Mouse (Mus musculus) CD8-positive naive resting alpha-beta T cell, adult 2 months (primary cell): ENCODE data around the gene Rnf26.
A peak's percentile ranks its signal among the peaks of the same experiment; 100 is the strongest.

Source experiments
- DNase-seq, 2 experiments: peaks; one replicate each; pipeline ENCODE4 v3.0.0; 2022; ENCODE audit warnings: low read depth in 2 of 2, low spot score in 2 of 2

Rnf26 gene

DNA sequence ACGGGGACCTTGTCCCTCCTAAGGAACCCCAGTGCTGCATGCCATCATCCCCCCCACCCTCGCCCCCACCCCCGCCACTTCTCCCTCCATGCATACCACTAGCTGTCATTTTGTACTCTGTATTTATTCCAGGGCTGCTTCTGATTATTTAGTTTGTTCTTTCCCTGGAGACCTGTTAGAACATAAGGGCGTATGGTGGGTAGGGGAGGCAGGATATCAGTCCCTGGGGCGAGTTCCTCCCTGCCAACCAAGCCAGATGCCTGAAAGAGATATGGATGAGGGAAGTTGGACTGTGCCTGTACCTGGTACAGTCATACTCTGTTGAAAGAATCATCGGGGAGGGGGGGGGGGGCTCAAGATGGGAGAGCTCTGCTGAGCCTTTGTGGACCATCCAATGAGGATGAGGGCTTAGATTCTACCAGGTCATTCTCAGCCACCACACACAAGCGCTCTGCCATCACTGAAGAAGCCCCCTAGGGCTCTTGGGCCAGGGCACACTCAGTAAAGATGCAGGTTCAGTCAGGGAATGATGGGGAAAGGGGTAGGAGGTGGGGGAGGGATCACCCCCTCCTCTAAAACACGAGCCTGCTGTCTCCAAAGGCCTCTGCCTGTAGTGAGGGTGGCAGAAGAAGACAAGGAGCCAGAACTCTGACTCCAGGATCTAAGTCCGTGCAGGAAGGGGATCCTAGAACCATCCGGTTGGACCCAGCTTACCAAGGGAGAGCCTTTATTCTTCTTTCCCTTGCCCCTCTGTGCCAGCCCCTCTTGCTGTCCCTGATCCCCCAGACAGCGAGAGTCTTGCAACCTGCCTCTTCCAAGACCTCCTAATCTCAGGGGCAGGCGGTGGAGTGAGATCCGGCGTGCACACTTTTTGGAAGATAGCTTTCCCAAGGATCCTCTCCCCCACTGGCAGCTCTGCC, 65.5 kb downstream of the Rnf26 start:
- DNase-seq: no peak

DNA sequence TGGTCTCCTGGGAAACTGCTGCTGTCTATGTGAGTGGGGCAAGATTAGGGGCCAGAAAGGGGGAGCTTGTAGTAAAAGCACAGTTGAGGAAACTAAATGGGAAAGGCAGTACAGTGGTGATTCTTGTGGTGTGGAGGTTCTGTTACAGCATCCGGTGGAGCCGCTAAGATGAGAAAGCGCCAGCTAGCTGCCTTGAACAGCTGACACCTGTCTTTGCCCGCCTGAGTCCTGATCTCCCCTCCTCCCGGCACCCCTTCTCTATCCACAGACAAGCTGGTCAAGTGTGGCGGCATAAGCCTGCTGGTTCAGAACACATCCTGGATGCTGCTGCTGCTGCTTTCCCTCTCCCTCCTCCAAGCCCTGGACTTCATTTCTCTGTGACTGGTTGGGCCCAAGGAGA, 66.2 kb downstream of the Rnf26 start:
- DNase-seq: peak in 1 of 2 experiments; percentile 53

DNA sequence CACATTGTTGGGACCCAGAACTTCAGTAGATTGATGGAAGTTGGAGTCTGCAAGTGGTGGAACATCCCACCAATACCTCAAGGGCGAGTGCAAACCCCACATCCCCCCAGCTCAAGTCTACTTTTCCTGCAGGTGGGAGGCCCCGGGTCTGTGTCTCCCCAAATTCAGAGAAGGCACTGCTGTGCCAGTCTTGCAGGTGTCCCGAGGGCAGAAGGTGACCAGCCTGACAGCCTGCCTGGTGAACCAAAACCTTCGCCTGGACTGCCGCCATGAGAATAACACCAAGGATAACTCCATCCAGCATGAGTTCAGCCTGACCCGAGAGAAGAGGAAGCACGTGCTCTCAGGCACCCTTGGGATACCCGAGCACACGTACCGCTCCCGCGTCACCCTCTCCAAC, 66.9 kb downstream of the Rnf26 start:
- DNase-seq: no peak

DNA sequence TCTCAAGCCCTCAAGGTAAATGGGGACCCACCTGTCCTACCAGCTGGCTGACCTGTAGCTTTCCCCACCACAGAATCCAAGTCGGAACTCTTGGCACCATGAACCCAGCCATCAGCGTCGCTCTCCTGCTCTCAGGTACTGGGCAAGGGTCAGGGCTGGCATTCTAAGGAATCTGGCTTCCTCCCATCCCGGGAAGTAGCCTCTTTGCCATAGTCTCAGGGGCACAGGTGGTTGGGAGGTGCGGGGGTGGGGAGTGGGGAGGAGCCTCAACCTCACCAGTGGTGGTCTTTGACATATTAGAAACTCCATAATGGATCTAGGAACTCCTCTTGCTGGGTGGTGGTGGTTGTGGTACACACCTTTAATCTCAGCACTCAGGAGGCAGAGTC, 67.4 kb downstream of the Rnf26 start:
- no peak for DNase-seq
